Mouse (Mus musculus): Measurements from ENCODE around the gene Il22ra2. TPM values are rescaled to one million over a fixed set of nuclear protein-coding genes. Genes with fewer than 3 reads are reported as not detected.

Gene Il22ra2
- not detected for total RNA-seq (2021)
- long read RNA-seq: 0 reads

- no peak for DNase-seq (ENCODE audit: low spot score in 2 of 2)
Observed at GRCm38 (mm10) chr10:19621408-19622048, at the start of gene Il22ra2. TSS of gene Il22ra2 (plus strand) at chr10:19621998.

DNA sequence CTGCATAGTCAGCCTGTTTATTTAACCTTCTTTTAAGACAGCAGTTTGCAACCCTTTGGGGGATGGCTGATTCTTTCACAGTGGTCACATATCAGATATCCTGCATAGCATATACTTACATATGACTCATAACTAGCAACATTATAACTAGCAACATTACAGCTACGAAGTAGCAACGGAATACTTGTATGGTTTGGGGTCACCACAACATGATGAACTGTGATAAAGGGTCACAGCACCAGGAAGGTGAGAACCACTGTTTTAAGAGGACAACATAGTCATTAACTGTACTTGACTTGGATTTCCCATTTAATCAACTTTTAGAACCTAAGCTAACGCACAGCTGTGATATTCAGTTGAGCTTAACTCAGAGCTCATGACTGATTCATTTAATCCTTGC, 44.2 kb upstream of the Il22ra2 start:
- no peak for DNase-seq (ENCODE audit: low spot score in 2 of 2)

DNA sequence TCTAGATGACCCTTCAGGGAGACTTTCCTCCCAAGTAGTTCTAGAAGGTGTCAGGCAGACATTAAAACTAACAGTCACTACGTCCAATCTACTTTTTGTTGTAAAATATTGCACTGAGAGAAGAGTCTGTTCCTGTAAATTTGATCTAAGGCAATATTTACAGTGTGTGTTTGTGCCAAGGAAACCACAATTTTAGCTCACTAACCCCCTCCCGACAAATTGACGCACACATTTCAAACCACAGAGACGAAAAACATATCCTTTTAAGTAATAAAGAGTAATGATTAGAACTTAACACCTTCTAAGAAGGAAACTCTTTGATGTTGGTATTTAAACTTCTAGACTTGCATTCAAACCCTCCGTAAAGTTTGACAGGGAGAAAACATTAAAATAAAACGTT, 43.8 kb upstream of the Il22ra2 start:
- DNase-seq (ENCODE audit: low spot score in 2 of 2): no peak

GRCm38 (mm10) chr10:19578409-19578986, 43.3 kb upstream of the Il22ra2 start:
- DNase-seq (ENCODE audit: low spot score in 2 of 2): peak in 1 of 2 experiments; percentile 32

DNA sequence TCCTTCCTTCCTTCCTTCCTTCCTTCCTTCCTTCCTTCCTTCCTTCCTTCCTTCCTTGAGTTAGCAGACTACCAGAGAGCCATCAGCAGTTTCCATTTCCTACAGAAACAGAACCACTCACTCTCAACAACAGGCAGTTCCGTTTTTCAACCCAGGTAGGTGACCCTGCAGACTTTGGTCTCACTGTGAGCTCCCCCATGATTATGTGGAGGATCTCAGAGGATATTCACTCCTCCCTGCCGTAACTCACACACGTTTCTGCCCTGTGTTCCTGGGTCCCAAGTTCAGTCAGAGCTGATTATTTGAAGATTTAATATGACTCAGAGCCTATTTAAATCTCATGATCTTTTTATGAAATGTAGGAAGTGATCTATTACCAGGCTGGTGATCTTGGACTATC, 41.1 kb upstream of the Il22ra2 start:
- DNase-seq (ENCODE audit: low spot score in 2 of 2): no peak

DNA sequence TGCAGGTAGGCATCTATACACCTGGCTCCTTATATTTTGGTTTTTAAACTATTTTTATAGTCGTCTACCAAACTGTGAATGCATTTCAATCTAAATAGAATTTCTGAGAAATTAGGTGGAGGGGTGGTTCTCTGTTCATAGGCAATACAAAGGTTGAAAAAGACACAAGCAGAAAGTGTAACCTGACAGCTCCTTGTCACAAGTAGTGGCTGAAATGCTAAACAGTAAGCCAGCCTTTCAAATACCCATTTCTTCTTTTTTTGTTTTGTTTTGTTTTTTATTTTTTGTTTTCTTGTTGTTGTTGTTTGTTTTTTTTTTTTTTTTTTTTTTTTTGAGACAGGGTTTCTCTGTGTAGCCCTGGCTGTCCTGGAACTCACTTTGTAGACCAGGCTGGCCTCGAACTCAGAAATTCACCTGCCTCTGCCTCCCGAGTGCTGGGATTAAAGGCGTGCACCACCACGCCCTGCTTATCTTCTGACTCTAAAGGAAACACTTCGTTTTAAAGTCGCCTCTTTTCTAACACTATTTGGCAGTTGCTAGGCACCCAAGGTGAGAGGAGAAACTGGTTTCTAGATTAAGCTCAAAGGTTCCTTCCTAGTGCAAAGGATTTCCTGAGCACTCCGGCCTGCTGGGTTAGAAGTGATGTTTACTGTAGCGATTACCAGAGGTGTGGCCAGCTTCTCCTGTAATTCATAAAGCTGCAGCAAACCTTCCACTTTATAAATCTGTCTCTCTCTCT, 39.8 kb upstream of the Il22ra2 start:
- no peak for DNase-seq (ENCODE audit: low spot score in 2 of 2)

- DNase-seq (ENCODE audit: low spot score in 2 of 2): no peak
Observed at GRCm38 (mm10) chr10:19582806-19583430, 38.9 kb upstream of the Il22ra2 start.

DNA sequence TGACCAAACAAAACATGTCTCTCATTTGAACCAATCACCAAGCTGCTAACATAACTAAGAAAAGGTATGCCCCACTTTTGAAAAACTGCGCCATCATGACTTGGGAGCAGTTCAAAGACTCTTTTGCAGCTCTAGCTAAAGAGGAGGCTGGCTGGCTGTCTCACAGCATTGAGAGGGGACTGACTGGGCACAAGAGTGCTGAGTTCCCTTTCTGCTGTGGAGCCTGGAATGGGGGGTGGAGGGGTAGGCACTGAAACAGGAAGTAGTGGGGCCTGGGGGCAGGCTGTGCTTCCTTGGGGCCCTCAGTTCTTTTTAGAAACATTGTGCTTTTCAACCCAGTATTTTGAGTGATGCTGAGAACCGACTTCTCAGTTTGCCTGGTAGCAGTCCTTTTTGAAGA, 37.7 kb upstream of the Il22ra2 start:
- DNase-seq (ENCODE audit: low spot score in 2 of 2): no peak

- DNase-seq (ENCODE audit: low spot score in 2 of 2): no peak
Observed at GRCm38 (mm10) chr10:19584846-19585245, 37.0 kb upstream of the Il22ra2 start.

- no peak for DNase-seq (ENCODE audit: low spot score in 2 of 2)
Observed at GRCm38 (mm10) chr10:19585860-19586259, 35.9 kb upstream of the Il22ra2 start.

GRCm38 (mm10) chr10:19587281-19587680, 34.5 kb upstream of the Il22ra2 start:
- no peak for DNase-seq (ENCODE audit: low spot score in 2 of 2)

DNA sequence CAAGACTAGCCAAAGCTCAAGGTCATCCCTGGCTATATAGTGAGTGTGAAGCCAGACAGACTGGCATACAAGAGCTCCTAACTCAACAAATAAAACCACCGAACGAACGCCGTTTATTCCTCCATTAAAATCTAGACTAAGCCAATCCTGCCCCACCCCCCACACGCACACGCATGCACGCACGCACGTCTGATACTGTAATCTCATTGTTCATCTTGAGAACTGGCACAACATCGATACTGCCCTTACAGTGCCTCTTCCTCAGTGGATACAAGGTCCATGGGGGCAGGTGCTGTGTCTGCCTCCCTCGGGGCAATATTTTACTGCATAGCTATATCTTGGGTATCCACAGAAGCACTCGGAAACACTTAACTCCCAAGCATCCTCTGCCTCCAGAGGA, 32.2 kb upstream of the Il22ra2 start:
- no peak for DNase-seq (ENCODE audit: low spot score in 2 of 2)

GRCm38 (mm10) chr10:19591286-19591640, 30.5 kb upstream of the Il22ra2 start:
- no peak for DNase-seq (ENCODE audit: low spot score in 2 of 2)

GRCm38 (mm10) chr10:19591641-19592441, 30.0 kb upstream of the Il22ra2 start, which contains the start of gene Ifngr1:
TSS of gene Ifngr1 (plus strand) at chr10:19591949.
- DNase-seq (ENCODE audit: low spot score in 2 of 2): peak; percentile 92 to 95

- no peak for DNase-seq (ENCODE audit: low spot score in 2 of 2)
Observed at GRCm38 (mm10) chr10:19592556-19592955, 29.2 kb upstream of the Il22ra2 start.

DNA sequence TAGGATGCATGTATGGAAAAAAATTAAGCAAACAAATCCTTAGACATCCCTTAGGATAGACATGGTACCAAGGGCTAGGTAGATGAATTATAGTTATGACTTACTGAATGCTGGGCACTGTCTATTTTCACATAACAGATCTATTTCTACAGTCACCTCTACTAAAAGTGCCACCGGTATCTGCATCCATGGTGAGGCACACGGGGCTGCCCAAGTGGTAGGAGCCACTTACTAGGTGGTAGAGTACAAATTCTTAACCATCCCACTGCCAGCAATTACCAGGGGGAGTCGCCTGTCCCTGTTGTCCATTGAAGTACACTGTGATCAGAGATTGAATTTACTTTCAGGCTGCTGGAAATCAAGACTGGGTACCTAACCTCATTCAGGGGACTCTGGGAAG, 28.5 kb upstream of the Il22ra2 start:
- DNase-seq (ENCODE audit: low spot score in 2 of 2): no peak

DNA sequence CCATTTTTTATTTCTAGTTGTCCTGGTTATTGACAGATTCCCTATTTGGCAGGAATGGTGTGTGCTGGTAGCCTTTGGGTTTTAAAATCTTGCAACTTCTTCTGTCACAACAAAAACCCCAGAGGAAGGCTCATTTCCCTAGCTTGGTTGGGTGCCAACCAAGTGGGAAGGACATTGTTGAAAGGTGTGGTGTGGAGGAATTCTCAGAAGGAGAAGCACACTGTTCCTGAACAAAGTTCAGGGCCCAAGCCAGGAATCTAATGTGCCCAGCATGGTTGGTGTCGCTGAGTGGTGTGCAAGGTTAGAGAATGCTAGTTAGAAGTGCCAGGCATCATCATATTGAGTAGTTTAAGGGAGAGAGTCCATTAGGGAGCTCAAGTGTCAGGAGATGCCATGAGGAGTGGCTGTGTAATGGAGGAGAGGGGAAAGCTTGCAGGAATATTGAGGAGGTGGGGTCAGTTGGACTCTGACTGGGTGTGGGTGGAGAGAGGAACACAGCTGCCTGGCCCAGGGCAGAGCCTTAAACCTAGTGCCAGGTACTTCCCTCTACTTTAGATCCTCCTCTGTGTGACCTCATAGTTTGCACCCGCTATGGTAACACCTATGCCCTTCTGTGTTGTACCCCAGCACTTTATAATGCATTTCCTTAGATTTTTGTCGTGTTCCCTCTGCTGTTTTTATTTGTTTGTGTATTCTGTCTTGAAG, 27.4 kb upstream of the Il22ra2 start:
- DNase-seq (ENCODE audit: low spot score in 2 of 2): no peak

DNA sequence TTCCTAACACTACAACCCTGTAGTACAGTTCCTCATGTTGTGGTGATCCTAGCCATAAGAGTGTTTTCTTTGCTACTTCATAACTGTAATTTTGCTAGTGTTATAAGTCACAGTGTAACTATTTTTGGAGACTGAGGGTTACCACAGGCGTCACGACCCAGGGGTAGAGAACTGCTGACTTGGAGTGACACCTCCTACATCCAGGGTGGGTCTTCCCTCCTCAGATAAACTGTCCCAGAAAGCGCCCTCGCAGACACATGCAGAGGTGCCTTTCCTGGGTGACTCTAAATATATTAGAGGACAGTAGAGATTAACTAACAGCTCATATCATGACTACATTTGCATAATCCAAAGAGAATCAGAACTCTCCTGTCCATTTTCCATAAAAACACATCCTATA, 24.9 kb upstream of the Il22ra2 start:
- no peak for DNase-seq (ENCODE audit: low spot score in 2 of 2)

- no peak for DNase-seq (ENCODE audit: low spot score in 2 of 2)
Observed at GRCm38 (mm10) chr10:19598091-19598490, 23.7 kb upstream of the Il22ra2 start.

GRCm38 (mm10) chr10:19599331-19600092, 22.3 kb upstream of the Il22ra2 start:
- no peak for DNase-seq (ENCODE audit: low spot score in 2 of 2)
